Mouse (Mus musculus) liver, adult 2 months (tissue): ENCODE data around the gene Plgrkt.

Experiments used
- CTCF ChIP-seq: fragments of 200-500 bp; IDR thresholded peaks from 2 replicates; pipeline ENCODE4 v1.5.1; 2011; ENCODE audit warnings: low read depth, low read length, control low read depth
- POLR2A ChIP-seq: fragments of 200-500 bp; IDR thresholded peaks from 2 replicates; pipeline ENCODE4 v1.6.1; 2011; ENCODE audit warnings: low read length, control low read depth; ENCODE audit not compliant: insufficient read depth; ENCODE audit errors: extremely low read depth

GRCm38 (mm10) chr19:29373438-29373837 is 6.2 kb upstream of the Plgrkt start:
- TF ChIP-seq POLR2A, result no peak
- TF ChIP-seq CTCF, result no peak
